Mouse (Mus musculus): ENCODE results near the gene Slc25a1. TPM values are rescaled to one million over a fixed set of nuclear protein-coding genes. Genes with fewer than 3 reads are reported as not detected.

Slc25a1 gene
- polyA plus RNA-seq, 1 experiment, result 72.5 TPM

DNA sequence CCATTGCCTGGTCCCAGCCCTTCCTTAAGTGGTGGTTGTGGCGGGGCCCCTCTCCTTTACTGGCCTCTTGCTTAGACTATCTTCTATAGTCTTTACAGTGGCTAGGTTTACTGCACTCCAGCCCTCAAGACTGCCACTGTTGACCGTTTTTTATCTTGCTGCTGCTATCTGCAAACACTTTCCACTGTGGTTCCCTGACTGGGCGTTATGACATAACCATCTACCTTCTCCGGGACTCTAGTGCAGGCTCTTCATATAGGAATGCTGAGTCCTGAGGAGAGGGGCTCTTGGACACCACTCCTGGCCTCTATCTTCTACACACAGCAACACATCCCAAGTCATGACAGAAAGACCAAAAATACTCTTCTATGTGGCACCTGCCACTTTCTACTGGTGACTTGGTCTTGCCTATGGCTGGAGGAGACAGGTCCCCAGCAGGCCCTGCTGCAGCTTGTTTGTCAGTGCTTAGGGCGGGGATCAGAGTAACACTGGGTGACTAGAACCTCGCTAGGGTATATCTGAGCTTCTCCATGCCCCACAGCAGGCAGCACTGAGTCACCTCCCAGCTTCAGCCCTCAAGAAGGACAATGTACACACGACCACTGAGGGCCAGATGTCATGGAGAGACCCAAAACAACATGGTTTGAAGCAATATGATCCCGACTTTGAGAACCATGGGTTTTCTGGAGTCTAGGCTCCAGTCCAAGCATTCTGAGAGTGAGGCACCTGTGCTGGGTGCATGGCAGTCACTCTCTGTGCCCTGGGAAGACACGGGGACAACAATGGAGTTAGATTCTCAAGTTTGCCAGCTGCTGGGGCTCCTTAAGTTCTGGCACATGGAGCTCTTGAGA is 5.8 kb upstream of the Slc25a1 start:
- Histone ChIP-seq H3K4me2 (ENCODE audit: low read depth) (no peak overlapping the region), H3ac (ENCODE audit: control insufficient read depth, insufficient read length) (no peak overlapping the region), H3K79me2 (ENCODE audit: control insufficient read depth, insufficient read depth) (no peaks in the 10 kb centered on the region), H3K4me3 (no peak overlapping the region), H3K36me3 (ENCODE audit: control insufficient read depth, insufficient read depth) (no peaks in the 10 kb centered on the region), H3K27me3 (ENCODE audit: control insufficient read depth, insufficient read depth, insufficient read length) (peaks cover 57% of the 10 kb centered on the region)
- TF ChIP-seq POLR2AphosphoS2 (IDR thresholded peaks at IDR 0.05; ENCODE audit: insufficient read length, low read depth), result no peak
- TF ChIP-seq E2F4 (IDR thresholded peaks at IDR 0.05; ENCODE audit: insufficient read depth), result no peak
- TF ChIP-seq MYOD1 (IDR thresholded peaks at IDR 0.05; ENCODE audit: control insufficient read depth in 1 of 3, insufficient read length in 2 of 3, low read depth in 2 of 3), result no peak
- no peak for TF ChIP-seq MAX (IDR thresholded peaks at IDR 0.05; ENCODE audit: low read depth)
- no peak for TF ChIP-seq TCF12 (IDR thresholded peaks at IDR 0.05; ENCODE audit: insufficient read depth, poor library complexity, severe bottlenecking)
- TF ChIP-seq POLR2A (IDR thresholded peaks at IDR 0.05; ENCODE audit: insufficient read length, low read depth), result no peak
- TF ChIP-seq SRF (IDR thresholded peaks at IDR 0.05; ENCODE audit: control insufficient read depth, insufficient read length, low read depth), result no peak
- no peak for TF ChIP-seq CEBPB (IDR thresholded peaks at IDR 0.05; ENCODE audit: insufficient read depth, poor library complexity, severe bottlenecking)

DNA sequence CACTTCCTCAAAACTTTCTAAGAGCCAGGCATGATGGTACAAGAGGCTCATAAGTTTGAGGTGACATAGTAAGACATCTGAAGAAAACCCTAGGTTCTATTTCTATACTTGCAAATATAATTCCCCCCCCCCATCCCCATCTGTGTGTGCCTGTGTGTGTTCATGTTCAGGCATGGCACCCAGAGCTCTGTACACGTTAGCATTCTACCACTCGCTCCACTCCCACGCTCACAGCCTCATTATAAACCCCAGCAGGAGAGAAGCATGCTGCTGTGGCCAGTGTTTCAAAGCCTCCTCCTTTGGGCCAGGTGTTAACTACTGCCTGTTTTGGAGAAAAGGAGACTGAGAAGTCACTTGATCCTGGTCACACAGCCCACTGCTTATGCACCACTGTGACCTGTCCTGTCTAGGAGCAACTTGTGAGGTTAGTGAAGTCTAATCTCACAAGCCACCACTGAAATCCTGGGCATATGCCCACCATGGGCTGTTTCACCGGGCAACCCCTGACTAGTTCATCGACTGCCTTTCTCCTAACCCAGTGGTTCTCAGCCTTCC is 4.0 kb upstream of the Slc25a1 start:
- peaks cover 43% of the 10 kb centered on the region for H3K27me3 ChIP-seq (ENCODE audit: control insufficient read depth, insufficient read depth, insufficient read length)
- no peak overlapping the region for H3ac ChIP-seq (ENCODE audit: control insufficient read depth, insufficient read length)
- no peak for TF ChIP-seq SRF (IDR thresholded peaks at IDR 0.05; ENCODE audit: control insufficient read depth, insufficient read length, low read depth)
- TF ChIP-seq TCF12 (IDR thresholded peaks at IDR 0.05; ENCODE audit: insufficient read depth, poor library complexity, severe bottlenecking), result no peak
- TF ChIP-seq MAX (IDR thresholded peaks at IDR 0.05; ENCODE audit: low read depth), result no peak
- no peak for TF ChIP-seq POLR2A (IDR thresholded peaks at IDR 0.05; ENCODE audit: insufficient read length, low read depth)
- no peak for TF ChIP-seq REST (IDR thresholded peaks at IDR 0.05; ENCODE audit: insufficient read depth, insufficient read length)
- no peak for TF ChIP-seq E2F4 (IDR thresholded peaks at IDR 0.05; ENCODE audit: insufficient read depth)
- no peak for TF ChIP-seq MYOG (IDR thresholded peaks at IDR 0.05; ENCODE audit: control insufficient read depth in 1 of 3, insufficient read depth in 1 of 3, insufficient read length in 2 of 3, low read depth in 2 of 3)
- TF ChIP-seq USF1 (IDR thresholded peaks at IDR 0.05; ENCODE audit: low read depth), result no peak
- TF ChIP-seq POLR2AphosphoS2 (IDR thresholded peaks at IDR 0.05; ENCODE audit: insufficient read length, low read depth), result no peak
- no peak for TF ChIP-seq MYOD1 (IDR thresholded peaks at IDR 0.05; ENCODE audit: control insufficient read depth in 1 of 3, insufficient read length in 2 of 3, low read depth in 2 of 3)
- TF ChIP-seq CEBPB (IDR thresholded peaks at IDR 0.05; ENCODE audit: insufficient read depth, poor library complexity, severe bottlenecking), result no peak
- TF ChIP-seq TCF3 (IDR thresholded peaks at IDR 0.05; ENCODE audit: insufficient read length, low read depth), result no peak
- no peaks in the 10 kb centered on the region for H3K79me2 ChIP-seq (ENCODE audit: control insufficient read depth, insufficient read depth)
- no peaks in the 10 kb centered on the region for H3K36me3 ChIP-seq (ENCODE audit: control insufficient read depth, insufficient read depth)
- H3K4me3 ChIP-seq, result no peak overlapping the region
- no peak overlapping the region for H3K4me2 ChIP-seq (ENCODE audit: low read depth)

DNA sequence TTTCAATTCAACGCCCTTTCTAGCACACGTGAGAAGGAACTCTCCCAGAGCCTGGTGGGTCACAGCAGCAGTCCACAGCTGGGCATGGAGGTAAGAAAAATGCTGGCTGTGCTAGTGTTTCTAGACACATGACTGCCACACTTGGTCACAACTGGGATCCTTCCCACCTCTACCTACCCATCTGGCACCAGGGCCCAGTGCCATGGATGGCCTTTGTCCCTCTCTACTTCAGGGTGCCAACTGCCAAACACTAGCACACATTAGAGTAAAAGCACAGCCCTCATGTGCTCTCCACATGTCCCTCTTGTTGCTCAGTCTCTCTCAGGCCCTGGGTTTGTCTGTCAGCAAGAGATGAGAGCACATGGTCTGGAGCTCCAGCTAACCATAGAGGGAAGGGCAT is 1.6 kb upstream of the Slc25a1 start:
- H3K4me2 ChIP-seq (ENCODE audit: low read depth), result no peak overlapping the region
- TF ChIP-seq CEBPB (IDR thresholded peaks at IDR 0.05; ENCODE audit: insufficient read depth, poor library complexity, severe bottlenecking), result no peak
- no peak for TF ChIP-seq TCF3 (IDR thresholded peaks at IDR 0.05; ENCODE audit: insufficient read length, low read depth)
- no peak for TF ChIP-seq TCF12 (IDR thresholded peaks at IDR 0.05; ENCODE audit: insufficient read depth, poor library complexity, severe bottlenecking)
- TF ChIP-seq E2F4 (IDR thresholded peaks at IDR 0.05; ENCODE audit: insufficient read depth), result no peak
- no peak for TF ChIP-seq POLR2AphosphoS2 (IDR thresholded peaks at IDR 0.05; ENCODE audit: insufficient read length, low read depth)
- no peak for TF ChIP-seq USF1 (IDR thresholded peaks at IDR 0.05; ENCODE audit: low read depth)
- no peaks in the 10 kb centered on the region for H3K79me2 ChIP-seq (ENCODE audit: control insufficient read depth, insufficient read depth)
- peaks cover 21% of the 10 kb centered on the region for H3K27me3 ChIP-seq (ENCODE audit: control insufficient read depth, insufficient read depth, insufficient read length)
- peak overlapping the region; percentile 53 for H3K4me3 ChIP-seq
- H3K36me3 ChIP-seq (ENCODE audit: control insufficient read depth, insufficient read depth), result no peaks in the 10 kb centered on the region
- H3ac ChIP-seq (ENCODE audit: control insufficient read depth, insufficient read length), result no peak overlapping the region

DNA sequence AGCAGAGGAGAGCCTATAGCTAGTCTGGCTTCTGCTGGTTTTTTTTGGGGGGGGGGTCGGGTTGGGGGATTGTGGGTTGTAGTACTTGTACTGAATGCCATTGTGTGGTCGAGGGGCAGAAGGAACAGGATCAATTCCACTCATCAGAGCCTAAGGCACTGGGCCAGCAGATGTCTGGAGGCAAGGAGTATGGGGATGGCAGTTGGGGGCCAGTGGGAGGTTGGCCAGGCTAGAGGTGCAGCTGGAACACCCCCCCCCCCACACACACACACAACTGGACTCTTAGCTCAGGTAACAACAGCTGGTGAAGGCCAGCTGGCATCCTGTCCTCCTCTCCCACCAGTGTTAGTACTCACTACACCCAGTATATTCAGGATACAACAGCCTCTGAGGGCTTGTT is 1.2 kb upstream of the Slc25a1 start:
- no peaks in the 10 kb centered on the region for H3K79me2 ChIP-seq (ENCODE audit: control insufficient read depth, insufficient read depth)
- no peaks in the 10 kb centered on the region for H3K36me3 ChIP-seq (ENCODE audit: control insufficient read depth, insufficient read depth)
- peaks cover 17% of the 10 kb centered on the region for H3K27me3 ChIP-seq (ENCODE audit: control insufficient read depth, insufficient read depth, insufficient read length)
- peak overlapping the region; percentile 53 for H3K4me3 ChIP-seq
- H3ac ChIP-seq (ENCODE audit: control insufficient read depth, insufficient read length), result no peak overlapping the region
- H3K4me2 ChIP-seq (ENCODE audit: low read depth), result peak overlapping the region; percentile 100
- TF ChIP-seq TCF12 (IDR thresholded peaks at IDR 0.05; ENCODE audit: insufficient read depth, poor library complexity, severe bottlenecking) (no peak), MYOG (IDR thresholded peaks at IDR 0.05; ENCODE audit: control insufficient read depth in 1 of 3, insufficient read depth in 1 of 3, insufficient read length in 2 of 3, low read depth in 2 of 3) (no peak), E2F4 (IDR thresholded peaks at IDR 0.05; ENCODE audit: insufficient read depth) (no peak), CEBPB (IDR thresholded peaks at IDR 0.05; ENCODE audit: insufficient read depth, poor library complexity, severe bottlenecking) (no peak), USF1 (IDR thresholded peaks at IDR 0.05; ENCODE audit: low read depth) (no peak), MYOD1 (IDR thresholded peaks at IDR 0.05; ENCODE audit: control insufficient read depth in 1 of 3, insufficient read length in 2 of 3, low read depth in 2 of 3) (no peak), REST (IDR thresholded peaks at IDR 0.05; ENCODE audit: insufficient read depth, insufficient read length) (no peak), SRF (IDR thresholded peaks at IDR 0.05; ENCODE audit: control insufficient read depth, insufficient read length, low read depth) (no peak), POLR2AphosphoS2 (IDR thresholded peaks at IDR 0.05; ENCODE audit: insufficient read length, low read depth) (no peak), POLR2A (IDR thresholded peaks at IDR 0.05; ENCODE audit: insufficient read length, low read depth) (no peak), MAX (IDR thresholded peaks at IDR 0.05; ENCODE audit: low read depth) (no peak), TCF3 (IDR thresholded peaks at IDR 0.05; ENCODE audit: insufficient read length, low read depth) (no peak)
